Comparison of ENCODE assay signal across 28 mouse cellular contexts in genomic region chr9:40235220-40235619, GRCm38 (mm10). TPM values are rescaled to one million over a fixed set of nuclear protein-coding genes. Genes with fewer than 3 reads are reported as not detected.
"Had no signal": no experiment of that assay in that cellular context is flagged by ENCODE, and none has a peak within 500 bp of the region (broad histone marks: within the 10 kb centered on the region; RNA-seq: fewer than 3 reads in every experiment).

No protein-coding gene starts in this region.

- H3K36me3 ChIP-seq: liver, embryonic 15.5 days; lung, embryonic 15.5 days; midbrain, embryonic 12.5 days had no signal

- ATAC-seq: liver, postnatal 0 days; lung, postnatal 0 days; midbrain, embryonic 16.5 days had no signal

- H3K27me3 ChIP-seq: midbrain, embryonic 12.5 days had no signal

- H3K4me2 ChIP-seq: liver, embryonic 15.5 days; lung, embryonic 15.5 days; midbrain, embryonic 12.5 days had no signal

- DNase-seq: liver, postnatal 0 days; lung, adult 2 months; lung, postnatal 14 days; lung, postnatal 36 days; midbrain, embryonic 14.5 days; retina, postnatal 1 day; right cerebral cortex, adult 18-20 months; right cerebral cortex, postnatal 25 days; right cerebral cortex, postnatal 4 days; spleen, adult 18-20 months; thymus, adult 18-20 months; thymus, postnatal 14 days; thymus, postnatal 36 days had no signal

- H3K9ac ChIP-seq: liver, embryonic 15.5 days; liver, postnatal 0 days; lung, embryonic 15.5 days; midbrain, embryonic 12.5 days had no signal

- H3K4me3 ChIP-seq: liver, embryonic 15.5 days; lung, embryonic 15.5 days; megakaryocyte, embryonic 14.5 days; midbrain, embryonic 12.5 days; myocyte had no signal

- H3K4me1 ChIP-seq: liver, embryonic 15.5 days; lung, embryonic 15.5 days; megakaryocyte, embryonic 14.5 days; midbrain, embryonic 12.5 days had no signal

- H3K27ac ChIP-seq: liver, embryonic 15.5 days; lung, embryonic 15.5 days; macrophage; midbrain, embryonic 12.5 days had no signal

- H3K9me3 ChIP-seq: liver, embryonic 15.5 days; lung, embryonic 15.5 days had no signal

RNA-seq across cellular contexts. Expression of gene Scn3b, which starts 33.8 kb away (rescaled TPM):
- total RNA-seq: megakaryocyte progenitor cell, adult 5-6 weeks had no signal

RNA-seq across cellular contexts. Expression of gene Olfr986, which starts 54.5 kb away (rescaled TPM):
- total RNA-seq: megakaryocyte progenitor cell, adult 5-6 weeks had no signal
- polyA plus RNA-seq: liver, embryonic 15.5 days; liver, postnatal 0 days; lung, adult 2 months; lung, embryonic 15.5 days; lung, postnatal 0 days; macrophage; midbrain, embryonic 12.5 days; midbrain, embryonic 14.5 days; midbrain, embryonic 16.5 days; myocyte; neural tube, embryonic 11.5 days; neural tube, embryonic 14.5 days; small intestine, adult 2 months; stomach, embryonic 14.5 days; stomach, embryonic 16.5 days; thymus, postnatal 0 days had no signal
